Mouse (Mus musculus): ENCODE data around the gene Ccr4. TPM values are rescaled to one million over a fixed set of nuclear protein-coding genes. Genes with fewer than 3 reads are reported as not detected.

Ccr4 gene
- polyA plus RNA-seq, 1 experiment, result not detected

- H3K79me2 ChIP-seq (ENCODE audit: control insufficient read depth, insufficient read depth), result no peaks in the 10 kb centered on the region
- H3ac ChIP-seq (ENCODE audit: control insufficient read depth, insufficient read length), result no peak overlapping the region
- H3K4me2 ChIP-seq (ENCODE audit: low read depth), result no peak overlapping the region
- no peak for TF ChIP-seq USF1 (IDR thresholded peaks at IDR 0.05; ENCODE audit: low read depth)
- no peak for TF ChIP-seq MAX (IDR thresholded peaks at IDR 0.05; ENCODE audit: low read depth)
- TF ChIP-seq MYOD1 (IDR thresholded peaks at IDR 0.05; ENCODE audit: control insufficient read depth in 1 of 3, insufficient read length in 2 of 3, low read depth in 2 of 3), result no peak
- no peak for TF ChIP-seq MYOG (IDR thresholded peaks at IDR 0.05; ENCODE audit: control insufficient read depth in 1 of 3, insufficient read depth in 1 of 3, insufficient read length in 2 of 3, low read depth in 2 of 3)
- TF ChIP-seq POLR2AphosphoS2 (IDR thresholded peaks at IDR 0.05; ENCODE audit: insufficient read length, low read depth), result no peak
- no peak for TF ChIP-seq POLR2A (IDR thresholded peaks at IDR 0.05; ENCODE audit: insufficient read length, low read depth)
- TF ChIP-seq REST (IDR thresholded peaks at IDR 0.05; ENCODE audit: insufficient read depth, insufficient read length), result no peak
- TF ChIP-seq CEBPB (IDR thresholded peaks at IDR 0.05; ENCODE audit: insufficient read depth, poor library complexity, severe bottlenecking), result no peak
- no peaks in the 10 kb centered on the region for H3K27me3 ChIP-seq (ENCODE audit: control insufficient read depth, insufficient read depth, insufficient read length)
- no peaks in the 10 kb centered on the region for H3K36me3 ChIP-seq (ENCODE audit: control insufficient read depth, insufficient read depth)
- H3K4me3 ChIP-seq, result no peak overlapping the region
Observed at GRCm38 (mm10) chr9:114499783-114500515, 4.8 kb downstream of the Ccr4 start.

DNA sequence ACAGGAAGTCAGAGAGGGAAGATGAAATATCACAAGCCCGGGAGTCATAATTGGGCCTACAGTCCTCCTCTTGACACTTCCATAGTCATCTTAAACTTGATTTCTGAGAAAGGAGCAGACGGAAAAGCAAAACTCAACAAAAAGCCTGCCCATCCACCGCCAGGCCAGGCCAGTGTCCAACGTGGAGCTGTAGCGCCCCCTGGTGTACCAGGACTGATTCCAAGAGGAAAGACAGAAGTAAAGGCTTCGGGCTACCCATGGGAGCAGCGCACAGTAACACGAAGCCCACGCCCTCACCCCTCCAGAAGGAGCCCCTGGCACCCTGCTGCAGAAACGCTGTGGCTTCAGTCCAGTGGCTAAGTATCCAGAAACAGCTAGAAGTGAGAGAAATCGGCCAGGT, 6.5 kb downstream of the Ccr4 start:
- H3K36me3 ChIP-seq (ENCODE audit: control insufficient read depth, insufficient read depth), result no peaks in the 10 kb centered on the region
- H3K4me3 ChIP-seq, result no peak overlapping the region
- H3ac ChIP-seq (ENCODE audit: control insufficient read depth, insufficient read length), result no peak overlapping the region
- no peaks in the 10 kb centered on the region for H3K79me2 ChIP-seq (ENCODE audit: control insufficient read depth, insufficient read depth)
- H3K4me2 ChIP-seq (ENCODE audit: low read depth), result peak overlapping the region; percentile 8
- TF ChIP-seq TCF3 (IDR thresholded peaks at IDR 0.05; ENCODE audit: insufficient read length, low read depth), result no peak
- no peak for TF ChIP-seq MYOG (IDR thresholded peaks at IDR 0.05; ENCODE audit: control insufficient read depth in 1 of 3, insufficient read depth in 1 of 3, insufficient read length in 2 of 3, low read depth in 2 of 3)
- TF ChIP-seq CEBPB (IDR thresholded peaks at IDR 0.05; ENCODE audit: insufficient read depth, poor library complexity, severe bottlenecking), result no peak
- H3K27me3 ChIP-seq (ENCODE audit: control insufficient read depth, insufficient read depth, insufficient read length), result no peaks in the 10 kb centered on the region

DNA sequence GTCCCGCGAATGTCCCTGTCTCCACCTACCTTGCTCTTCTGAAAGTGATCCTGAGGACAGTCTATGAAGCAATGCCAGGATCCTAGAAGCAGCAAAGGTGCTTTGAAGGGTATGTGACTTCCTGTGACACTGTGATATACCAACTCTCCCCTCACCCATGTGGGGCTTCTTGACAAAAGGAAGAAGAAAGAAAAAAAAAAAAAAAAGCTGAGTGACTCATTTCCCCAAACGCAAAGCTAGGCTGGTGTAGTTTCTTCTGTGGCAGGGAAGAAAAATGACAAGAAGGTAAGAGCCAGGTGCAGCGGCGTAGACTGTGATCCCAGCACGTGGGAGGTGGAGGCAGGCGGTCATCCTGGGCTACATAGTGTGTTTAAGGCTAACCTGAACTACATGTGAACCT, 8.2 kb downstream of the Ccr4 start:
- Histone ChIP-seq H3K79me2 (ENCODE audit: control insufficient read depth, insufficient read depth) (no peaks in the 10 kb centered on the region), H3K4me2 (ENCODE audit: low read depth) (no peak overlapping the region), H3ac (ENCODE audit: control insufficient read depth, insufficient read length) (no peak overlapping the region), H3K36me3 (ENCODE audit: control insufficient read depth, insufficient read depth) (no peaks in the 10 kb centered on the region), H3K4me3 (no peak overlapping the region), H3K27me3 (ENCODE audit: control insufficient read depth, insufficient read depth, insufficient read length) (no peaks in the 10 kb centered on the region)
- no peak for TF ChIP-seq USF1 (IDR thresholded peaks at IDR 0.05; ENCODE audit: low read depth)
- no peak for TF ChIP-seq E2F4 (IDR thresholded peaks at IDR 0.05; ENCODE audit: insufficient read depth)
- TF ChIP-seq MAX (IDR thresholded peaks at IDR 0.05; ENCODE audit: low read depth), result no peak
- no peak for TF ChIP-seq SRF (IDR thresholded peaks at IDR 0.05; ENCODE audit: control insufficient read depth, insufficient read length, low read depth)
- TF ChIP-seq REST (IDR thresholded peaks at IDR 0.05; ENCODE audit: insufficient read depth, insufficient read length), result no peak
- TF ChIP-seq POLR2AphosphoS2 (IDR thresholded peaks at IDR 0.05; ENCODE audit: insufficient read length, low read depth), result no peak
- no peak for TF ChIP-seq CEBPB (IDR thresholded peaks at IDR 0.05; ENCODE audit: insufficient read depth, poor library complexity, severe bottlenecking)
- TF ChIP-seq MYOD1 (IDR thresholded peaks at IDR 0.05; ENCODE audit: control insufficient read depth in 1 of 3, insufficient read length in 2 of 3, low read depth in 2 of 3), result no peak
- no peak for TF ChIP-seq TCF12 (IDR thresholded peaks at IDR 0.05; ENCODE audit: insufficient read depth, poor library complexity, severe bottlenecking)
- TF ChIP-seq POLR2A (IDR thresholded peaks at IDR 0.05; ENCODE audit: insufficient read length, low read depth), result no peak
- TF ChIP-seq TCF3 (IDR thresholded peaks at IDR 0.05; ENCODE audit: insufficient read length, low read depth), result no peak
- no peak for TF ChIP-seq MYOG (IDR thresholded peaks at IDR 0.05; ENCODE audit: control insufficient read depth in 1 of 3, insufficient read depth in 1 of 3, insufficient read length in 2 of 3, low read depth in 2 of 3)

GRCm38 (mm10) chr9:114487481-114488258, 17.0 kb downstream of the Ccr4 start:
- no peaks in the 10 kb centered on the region for H3K36me3 ChIP-seq (ENCODE audit: control insufficient read depth, insufficient read depth)
- TF ChIP-seq MAX (IDR thresholded peaks at IDR 0.05; ENCODE audit: low read depth) (no peak), MYOD1 (IDR thresholded peaks at IDR 0.05; ENCODE audit: control insufficient read depth in 1 of 3, insufficient read length in 2 of 3, low read depth in 2 of 3) (no peak)
- H3K27me3 ChIP-seq (ENCODE audit: control insufficient read depth, insufficient read depth, insufficient read length), result no peaks in the 10 kb centered on the region
- H3K4me2 ChIP-seq (ENCODE audit: low read depth), result no peak overlapping the region
- no peaks in the 10 kb centered on the region for H3K79me2 ChIP-seq (ENCODE audit: control insufficient read depth, insufficient read depth)
- H3ac ChIP-seq (ENCODE audit: control insufficient read depth, insufficient read length), result no peak overlapping the region
- no peak overlapping the region for H3K4me3 ChIP-seq

DNA sequence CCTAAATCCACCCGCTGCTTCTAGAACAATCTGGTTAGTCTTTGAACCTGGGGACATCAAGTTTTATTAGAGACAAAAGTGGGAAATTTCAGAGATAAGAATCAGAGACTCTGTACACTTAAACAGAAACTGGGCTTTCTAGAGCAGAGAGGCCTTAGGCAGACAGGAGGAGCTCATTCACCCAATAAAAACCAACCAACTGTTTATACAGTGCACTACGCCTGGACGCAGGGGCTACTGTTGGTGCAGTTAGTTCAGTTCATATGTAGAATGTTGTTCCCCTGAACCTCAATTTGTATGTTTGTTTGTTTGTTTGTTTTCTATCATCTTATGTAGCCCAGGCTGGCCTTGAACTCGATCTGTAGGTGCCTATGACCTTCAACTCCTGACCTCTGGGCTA, 17.9 kb downstream of the Ccr4 start:
- TF ChIP-seq USF1 (IDR thresholded peaks at IDR 0.05; ENCODE audit: low read depth), result no peak
- Histone ChIP-seq H3K4me2 (ENCODE audit: low read depth) (no peak overlapping the region), H3K36me3 (ENCODE audit: control insufficient read depth, insufficient read depth) (no peaks in the 10 kb centered on the region), H3ac (ENCODE audit: control insufficient read depth, insufficient read length) (no peak overlapping the region), H3K79me2 (ENCODE audit: control insufficient read depth, insufficient read depth) (no peaks in the 10 kb centered on the region), H3K4me3 (no peak overlapping the region), H3K27me3 (ENCODE audit: control insufficient read depth, insufficient read depth, insufficient read length) (no peaks in the 10 kb centered on the region)
